Mouse (Mus musculus) gastrocnemius, postnatal 14 days (tissue): Measurements from ENCODE around the gene Pfn4. TPM values are rescaled to one million over a fixed set of nuclear protein-coding genes. Genes with fewer than 3 reads are reported as not detected.
"Not testable (repeated sequence)": the region's sequence is repeated elsewhere in the genome, so short reads cannot be mapped to it uniquely, and the experiment has no call there.

Source experiments
- DNase-seq: peaks from one replicate; pipeline ENCODE4 v3.0.0; 2021; ENCODE audit warnings: mixed read lengths
- intact Hi-C: fragments of 180-260 bp; cut with DNase I; formaldehyde crosslinking; loops from one replicate; pipeline ENCODE4 v1.15.1; 2025; ENCODE audit warnings: low total_unique reads
- long read RNA-seq, 2 experiments: library from polyadenylated mRNA; stranded (forward); transcript quantifications; one replicate each; pipeline ENCODE4 v2.0.0; 2021
- total RNA-seq, 2 experiments: library from RNA; stranded (reverse); gene quantifications; 2 replicates each; pipeline ENCODE4 v1.2.3; 2021

The Pfn4 gene
- 1 to 10 TPM in 1 of 2 experiments, under 1 TPM in 1; 0.86 to 1.6 TPM for total RNA-seq
- long read RNA-seq, experiment 1, result 0 reads
- long read RNA-seq, experiment 2, partial matches to known transcripts, result 0 of 3 reads
- long read RNA-seq, experiment 2, other reads (novel, unspliced or antisense), result 0 of 3 reads

DNA sequence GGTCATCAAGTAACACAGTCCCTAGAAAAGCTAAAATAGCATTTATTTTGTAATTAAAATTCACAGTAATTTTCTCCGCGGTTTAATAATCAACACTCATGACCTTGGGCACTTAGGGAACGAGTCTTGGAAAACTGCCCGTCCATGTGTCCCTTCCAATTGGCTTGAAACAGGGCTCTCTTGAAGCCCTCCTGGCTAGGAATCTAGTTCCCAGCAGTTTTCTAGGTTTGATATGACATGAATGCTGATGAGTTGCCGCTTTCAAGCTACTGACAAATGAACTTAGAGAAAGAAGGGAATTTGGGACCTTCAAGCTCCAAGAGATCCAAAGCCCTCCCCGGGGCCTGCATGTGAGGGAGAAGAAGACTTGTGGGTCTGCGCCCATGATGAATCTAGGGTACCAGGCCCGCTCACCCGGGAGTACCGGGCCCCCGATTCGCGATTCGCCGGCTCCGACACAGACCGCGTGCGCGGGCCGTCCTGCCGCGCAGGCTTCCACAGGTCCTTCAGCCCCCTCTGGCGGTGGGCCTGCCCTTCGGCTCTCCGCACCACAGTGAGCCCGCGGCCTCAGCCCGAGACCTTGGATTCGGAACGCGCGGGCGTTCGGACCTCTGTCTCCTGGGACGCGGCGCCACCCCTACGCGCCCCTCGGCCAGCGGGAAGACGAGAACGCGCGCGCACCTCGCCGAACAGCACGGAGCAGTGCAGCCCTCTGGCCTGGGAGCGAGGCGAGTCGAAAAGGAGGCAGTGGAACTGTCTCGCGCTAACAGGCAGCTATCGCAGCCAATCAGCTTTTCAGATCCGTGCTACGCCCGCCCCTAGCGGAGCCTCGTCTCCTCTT, at the start of gene Pfn4, which contains the start of gene Fam228b:
Gene Pfn4, plus strand, starts transcription at position 531 of the 841 bp plus-strand sequence.
Gene Fam228b, minus strand, starts transcription at position 776 of the 841 bp plus-strand sequence.
- DNase-seq, result peak; percentile 93
- intact Hi-C loops, result loop anchor here (10.0 kb wide), 1 partner anchor 74 kb away; no protein-coding TSS in a partner anchor

DNA sequence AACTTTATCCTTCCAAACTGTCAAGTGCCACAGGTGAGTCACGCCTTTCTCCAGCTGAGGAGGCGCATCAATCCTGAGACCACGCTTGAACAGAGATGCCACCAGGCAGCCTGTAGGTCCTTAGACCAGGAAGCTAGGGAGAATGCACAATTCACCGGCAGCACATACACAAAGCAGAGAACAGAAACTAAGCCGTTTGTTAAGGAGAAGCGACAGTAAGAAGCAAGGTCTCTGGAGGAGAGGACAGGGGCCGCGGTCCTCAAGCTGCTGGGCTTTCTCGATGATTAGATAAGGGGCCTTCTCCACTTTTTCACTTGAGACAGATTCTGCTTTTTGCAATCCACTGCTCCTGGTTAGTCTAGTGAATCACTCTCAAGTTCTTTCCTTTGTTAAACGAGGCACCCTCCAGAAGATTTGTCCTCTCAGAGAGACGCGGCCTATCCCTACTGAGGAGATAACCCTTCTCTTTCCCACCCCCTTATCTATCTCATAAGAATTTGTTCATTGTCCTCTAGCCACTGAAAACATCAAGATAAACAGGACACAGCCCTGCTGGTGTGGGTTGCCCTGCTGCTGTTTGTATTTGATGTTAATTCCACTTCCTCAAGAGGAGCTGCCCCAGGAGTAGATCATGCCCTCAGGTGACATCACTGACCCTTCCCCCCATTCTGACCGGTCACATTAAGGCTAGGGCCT, 49.6 kb upstream of the Pfn4 start:
- intact Hi-C loops, result no loop called here
- DNase-seq, result no peak

DNA sequence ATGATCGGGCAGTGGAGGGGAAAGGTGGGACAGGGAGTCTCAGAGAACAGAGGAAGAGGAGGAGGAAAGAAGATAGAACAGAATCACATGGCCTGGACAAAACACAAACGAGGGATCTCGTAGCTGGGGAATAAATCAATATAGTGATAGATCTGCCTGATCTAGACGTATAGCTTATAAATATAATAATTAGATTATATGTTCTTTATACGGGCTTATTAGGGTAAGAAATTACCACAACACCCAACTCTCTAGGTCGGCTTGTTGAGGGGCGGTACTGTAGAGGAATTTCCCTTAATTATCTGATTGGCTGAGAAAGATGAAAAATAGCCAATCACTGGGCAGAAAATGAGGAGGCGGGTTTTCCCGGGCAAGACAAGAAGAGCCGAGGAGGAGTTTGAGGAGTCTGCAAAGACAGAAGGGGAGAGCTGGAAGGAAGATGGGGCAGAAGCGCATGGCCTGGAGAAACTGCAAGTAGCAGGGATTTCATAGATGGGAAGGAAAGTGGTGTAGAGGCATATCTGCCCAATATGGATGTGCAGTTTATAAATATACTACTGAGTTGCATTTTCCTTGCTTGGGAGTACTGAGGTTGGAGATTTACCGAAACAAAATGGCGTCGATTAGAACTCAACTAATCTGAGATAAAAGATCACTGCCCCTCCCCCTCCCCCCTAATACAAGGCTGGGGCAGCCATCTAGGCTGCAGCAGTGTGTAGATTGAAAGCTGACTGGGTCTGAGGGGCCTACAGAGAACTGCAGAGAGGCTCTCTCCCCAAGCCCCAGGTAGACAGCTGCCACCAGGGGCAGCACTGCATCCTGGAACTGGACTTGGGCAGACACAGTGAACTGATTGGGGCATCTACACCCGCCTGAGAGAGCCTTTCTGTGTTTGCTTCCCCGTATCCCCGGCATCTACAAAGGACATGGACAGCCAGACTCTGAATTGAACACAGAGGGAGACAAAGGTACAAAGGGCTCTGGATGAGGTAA, 48.8 kb upstream of the Pfn4 start:
- intact Hi-C loops, result no loop called here

DNA sequence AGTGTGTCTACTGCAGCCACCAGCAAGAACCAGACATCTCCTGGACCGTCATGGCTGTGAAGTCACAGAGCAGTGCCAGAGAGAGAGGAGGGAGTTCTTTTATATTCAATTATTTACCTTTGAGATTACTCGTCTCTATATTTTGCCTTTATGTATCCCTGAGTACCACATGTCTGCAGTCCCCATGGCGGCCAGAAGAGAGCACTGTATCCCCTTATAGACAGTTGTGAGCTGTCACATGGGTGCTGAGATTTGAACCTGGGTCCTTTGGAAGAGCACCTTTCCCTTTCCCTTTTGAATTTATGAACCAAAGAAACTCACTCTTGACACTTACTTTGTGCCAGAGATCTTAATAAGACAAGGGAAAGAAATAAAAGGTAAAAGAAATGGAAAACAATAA, 39.7 kb upstream of the Pfn4 start:
- DNase-seq, result no peak
- intact Hi-C loops, result no loop called here

More for the DNA sequence above, 48.8 kb upstream of the Pfn4 start:
- no peak for DNase-seq

DNA sequence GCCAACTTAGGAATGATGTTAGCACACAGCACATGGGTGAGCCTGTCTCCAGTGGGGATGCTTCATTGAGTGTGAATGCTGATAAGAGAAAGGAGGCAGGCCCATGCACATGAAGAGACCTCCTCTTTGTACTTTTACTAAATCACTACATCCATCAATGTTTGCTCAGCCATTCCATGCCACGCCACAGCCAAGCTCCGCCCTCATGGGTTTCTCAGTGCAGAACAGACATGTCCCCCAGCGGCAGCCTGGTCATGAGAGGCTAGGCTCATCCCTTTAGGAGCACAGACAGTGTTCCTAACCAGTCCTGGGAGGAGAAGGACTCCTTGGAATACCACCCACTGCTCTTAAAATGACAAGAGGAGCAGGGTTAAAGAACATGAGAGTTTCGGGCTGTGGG, 37.2 kb upstream of the Pfn4 start:
- intact Hi-C loops, result no loop called here

DNA sequence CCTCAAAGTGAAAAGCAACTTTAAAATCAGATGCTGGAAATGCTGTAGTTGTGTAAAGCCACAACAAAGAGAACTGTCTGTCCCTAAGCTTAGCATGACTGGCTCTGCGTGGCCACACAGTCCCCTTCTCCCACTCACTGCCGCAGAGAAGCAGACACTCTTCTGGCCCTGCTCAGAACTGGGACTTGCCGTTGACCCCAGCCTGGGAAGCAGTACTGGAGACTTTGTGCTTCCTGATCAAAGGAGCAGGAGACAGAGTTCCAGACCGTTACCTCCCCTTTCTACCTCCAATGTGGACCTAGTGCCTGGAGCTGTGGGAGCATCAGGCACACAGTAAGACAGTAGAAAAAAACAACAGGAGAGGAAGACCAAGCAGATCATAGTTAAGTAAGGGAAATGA, 36.5 kb upstream of the Pfn4 start:
- intact Hi-C loops, result no loop called here
- DNase-seq, result no peak

More for the DNA sequence above, 37.2 kb upstream of the Pfn4 start:
- no peak for DNase-seq

DNA sequence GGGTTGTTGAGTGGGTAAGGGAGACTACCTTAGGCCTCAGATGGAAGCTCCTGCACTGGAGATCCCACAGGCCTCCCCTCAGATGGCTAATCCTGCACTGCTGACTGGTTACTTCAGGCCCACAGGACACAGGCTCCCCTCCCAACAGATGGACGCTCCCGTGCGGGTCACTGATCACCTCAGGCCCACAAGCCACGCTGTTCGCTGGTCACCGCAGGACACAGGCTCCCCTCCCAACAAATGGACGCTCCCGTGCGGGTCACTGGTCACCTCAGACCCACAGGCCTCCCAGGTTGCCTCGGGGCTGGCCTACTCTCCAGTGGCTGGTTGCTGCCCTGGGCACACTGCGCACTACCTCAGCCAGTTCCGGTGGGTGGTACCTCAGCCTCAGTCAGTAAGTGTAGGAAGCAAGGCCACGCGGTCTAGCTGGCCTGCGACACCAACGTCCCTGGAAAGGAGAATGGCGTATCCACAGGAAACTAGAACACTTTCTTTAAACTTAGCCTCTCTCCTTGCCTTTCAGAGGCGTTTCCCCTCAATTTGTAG, 30.7 kb upstream of the Pfn4 start, which contains the start of gene Fam228a:
Gene Fam228a, minus strand, starts transcription at position 400 of the 546 bp plus-strand sequence.
- intact Hi-C loops, result no loop called here
- no peak for DNase-seq

DNA sequence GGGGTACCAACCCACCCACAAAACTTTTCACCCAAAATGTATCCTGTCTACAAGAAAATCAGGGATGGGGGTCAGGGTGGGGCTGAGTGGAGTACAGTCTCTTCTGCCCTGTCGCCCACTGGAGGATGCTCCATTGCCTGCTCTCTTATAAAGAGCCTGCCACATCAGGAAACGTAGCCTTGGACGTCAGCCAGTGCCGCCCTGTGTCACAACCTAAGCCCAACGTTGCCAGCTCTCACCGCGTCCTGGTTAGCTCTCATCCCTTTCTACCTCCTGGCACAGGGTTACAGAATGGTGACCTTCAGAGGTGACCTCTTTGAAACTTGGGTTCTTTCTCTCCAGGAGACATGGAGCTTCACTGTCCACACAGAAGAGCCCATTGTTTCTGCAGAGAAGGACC, 28.0 kb upstream of the Pfn4 start:
- intact Hi-C loops, result no loop called here
- DNase-seq, result no peak

DNA sequence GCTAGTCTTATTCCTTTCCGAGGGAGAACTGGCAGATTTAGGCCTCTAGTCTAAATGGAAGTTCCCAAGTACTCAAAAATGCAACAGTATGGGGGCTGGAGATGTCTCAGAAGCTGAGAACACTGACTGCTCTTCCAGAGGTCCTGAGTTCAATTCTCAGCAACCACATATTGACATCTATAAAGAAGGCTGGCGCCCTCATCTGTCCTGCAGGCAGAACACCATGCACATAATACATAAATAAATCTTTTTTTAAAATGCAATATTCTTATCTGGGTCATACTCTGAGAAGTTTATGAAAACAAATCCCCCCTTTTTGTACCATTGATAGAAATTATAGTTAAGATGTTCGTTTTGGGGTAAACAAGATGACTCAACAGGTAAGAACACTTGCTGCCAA, 26.6 kb upstream of the Pfn4 start:
- intact Hi-C loops, result no loop called here
- no peak for DNase-seq

DNA sequence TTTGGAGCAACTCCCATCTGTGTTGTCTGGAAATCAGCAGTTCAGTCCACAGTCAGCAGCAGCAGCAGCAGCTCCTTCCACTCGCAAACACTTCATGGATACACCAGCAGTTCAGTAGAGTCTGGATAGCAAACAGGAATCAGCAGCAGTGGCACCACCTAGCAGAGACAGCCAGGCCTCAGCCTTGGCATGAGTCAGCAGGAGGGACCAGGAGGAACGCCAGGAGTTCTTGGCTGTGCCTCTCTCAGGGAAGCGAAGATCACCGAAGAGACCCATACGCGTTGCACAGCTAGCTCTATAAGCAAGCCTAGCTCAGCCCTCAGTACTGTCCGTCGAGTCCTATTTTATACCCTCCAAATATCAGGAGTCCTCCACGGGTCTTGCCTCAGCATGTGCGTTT, 24.3 kb upstream of the Pfn4 start:
- DNase-seq, result peak; percentile 32
- intact Hi-C loops, result no loop called here

DNA sequence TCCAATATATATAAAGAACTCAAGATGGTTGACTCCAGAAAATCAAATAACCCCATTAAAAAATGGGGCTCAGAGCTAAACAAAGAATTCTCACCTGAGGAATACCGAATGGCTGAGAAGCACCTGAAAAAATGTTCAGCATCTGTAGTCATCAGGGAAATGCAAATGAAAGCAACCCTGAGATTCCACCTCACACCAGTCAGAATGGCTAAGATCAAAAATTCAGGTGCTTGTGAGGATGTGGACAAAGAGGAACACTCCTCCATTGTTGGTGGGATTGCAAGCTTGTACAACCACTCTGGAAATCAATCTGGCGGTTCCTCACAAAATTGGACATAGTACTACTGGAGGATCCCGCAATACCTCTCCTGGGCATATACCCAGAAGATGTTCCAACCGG, 14.4 kb upstream of the Pfn4 start:
- DNase-seq, intact Hi-C loops: not testable (repeated sequence)

DNA sequence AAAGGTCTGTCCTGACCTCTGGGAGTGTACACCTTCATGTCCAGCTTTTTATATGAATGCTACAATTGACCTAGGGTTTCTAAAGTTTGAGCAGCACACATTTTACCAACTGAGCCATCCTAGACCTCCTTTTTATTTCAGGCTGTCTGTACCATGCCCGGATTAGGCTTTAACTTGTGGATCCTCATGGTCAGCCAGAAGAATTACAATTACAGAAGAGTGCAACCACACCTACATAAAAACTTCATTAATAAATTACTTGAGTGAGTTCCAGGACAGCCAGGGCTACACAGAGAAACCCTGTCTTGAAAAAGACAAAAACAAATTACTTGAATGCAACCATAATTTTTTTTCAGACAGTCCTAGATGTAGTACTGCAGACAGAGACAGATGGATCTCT, 11.8 kb upstream of the Pfn4 start:
- DNase-seq, result no peak
- intact Hi-C loops, result no loop called here

DNA sequence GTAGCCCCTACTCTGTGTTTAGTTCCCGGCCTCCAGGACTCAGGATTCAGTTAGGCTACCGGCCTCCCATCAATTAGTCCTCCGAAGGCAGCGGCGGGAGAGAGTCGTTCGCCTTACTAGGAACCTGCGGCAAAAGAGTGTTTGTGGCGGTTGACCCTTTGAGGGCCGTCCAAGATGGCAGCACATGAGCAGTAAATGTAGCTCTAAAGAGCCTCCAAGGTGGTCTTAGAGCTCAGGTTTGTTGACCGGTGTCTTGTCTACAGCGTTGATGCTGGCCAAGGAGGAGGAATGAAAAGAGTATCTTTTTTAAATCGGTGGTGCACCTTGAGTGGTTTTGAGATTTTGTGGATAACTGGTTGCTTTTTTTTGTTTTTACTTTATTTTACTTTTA, 506 bp downstream of the Pfn4 start:
- intact Hi-C loops, result loop anchor here (10.0 kb wide), 1 partner anchor 75 kb away; no protein-coding TSS in a partner anchor
- no peak for DNase-seq

DNA sequence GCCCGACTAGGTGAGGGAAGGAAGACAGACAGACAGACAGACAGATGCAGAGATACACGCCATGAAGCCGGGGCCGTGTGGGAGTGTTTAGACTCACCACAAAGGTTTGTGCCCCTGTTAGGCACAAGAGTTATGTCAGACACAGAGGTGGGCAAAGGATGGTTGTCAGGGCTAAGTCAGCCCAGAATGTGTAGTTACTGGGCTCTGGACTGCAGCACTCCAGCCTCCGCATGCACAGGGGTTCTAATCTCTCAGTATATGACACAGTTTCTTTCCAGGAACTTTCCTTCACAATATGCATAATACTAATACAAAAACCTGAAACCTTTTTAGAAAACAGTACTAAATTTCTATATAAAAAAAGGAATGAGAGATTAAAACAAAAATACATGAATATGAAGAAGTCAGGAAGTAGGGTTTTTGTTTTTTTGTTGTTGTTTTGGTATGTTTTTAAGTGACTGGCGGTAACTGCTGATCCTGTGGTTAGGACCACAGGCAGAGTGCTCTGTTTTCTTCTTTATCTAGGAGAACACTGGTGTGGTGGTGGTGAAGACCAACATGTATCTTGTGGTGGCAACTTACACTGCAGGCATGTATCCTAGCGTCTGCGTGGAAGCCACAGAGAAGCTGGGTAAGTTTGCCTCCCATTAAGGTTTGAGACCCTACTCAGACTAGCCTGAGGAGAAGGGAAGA, 6.2 kb downstream of the Pfn4 start:
- intact Hi-C loops, result no loop called here
- no peak for DNase-seq

DNA sequence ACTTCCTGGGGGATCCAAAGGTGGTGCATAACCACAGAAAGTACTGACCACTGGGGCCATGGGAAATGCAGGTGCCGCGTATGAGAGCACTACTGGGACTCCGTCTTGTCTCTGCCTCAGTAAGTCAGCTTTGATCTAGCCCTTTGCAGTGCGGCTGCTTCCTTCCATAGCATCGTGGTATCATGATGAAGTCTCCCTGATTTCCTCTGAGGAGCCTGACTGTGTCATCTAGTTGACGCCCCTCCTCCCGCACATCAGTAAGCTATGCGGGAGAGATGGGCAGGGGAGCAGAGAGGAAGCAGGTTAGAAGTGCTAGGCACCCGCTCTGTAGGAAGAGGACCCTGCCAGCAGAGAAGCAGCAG, 6.7 kb downstream of the Pfn4 start:
- DNase-seq, result no peak
- intact Hi-C loops, result no loop called here

DNA sequence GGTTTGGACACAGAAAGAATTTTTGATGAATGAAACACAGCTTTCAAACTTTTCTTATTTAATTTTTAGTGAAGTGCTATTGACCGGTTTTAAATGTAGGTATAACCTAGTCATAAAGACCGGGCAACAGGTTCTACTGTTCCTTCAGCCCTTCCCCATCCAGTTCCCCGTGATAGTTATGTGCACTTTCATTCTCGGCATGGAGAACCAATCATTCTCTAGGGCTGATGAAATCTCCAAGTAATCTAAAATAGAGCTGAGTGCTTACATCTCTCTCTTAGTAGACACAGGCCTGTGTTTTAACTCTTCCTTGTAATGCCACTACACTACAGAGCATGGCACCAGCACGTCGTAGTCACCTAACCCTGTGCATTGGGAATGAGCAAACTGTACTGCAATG, 8.9 kb downstream of the Pfn4 start:
- intact Hi-C loops, result no loop called here
- DNase-seq, result no peak

DNA sequence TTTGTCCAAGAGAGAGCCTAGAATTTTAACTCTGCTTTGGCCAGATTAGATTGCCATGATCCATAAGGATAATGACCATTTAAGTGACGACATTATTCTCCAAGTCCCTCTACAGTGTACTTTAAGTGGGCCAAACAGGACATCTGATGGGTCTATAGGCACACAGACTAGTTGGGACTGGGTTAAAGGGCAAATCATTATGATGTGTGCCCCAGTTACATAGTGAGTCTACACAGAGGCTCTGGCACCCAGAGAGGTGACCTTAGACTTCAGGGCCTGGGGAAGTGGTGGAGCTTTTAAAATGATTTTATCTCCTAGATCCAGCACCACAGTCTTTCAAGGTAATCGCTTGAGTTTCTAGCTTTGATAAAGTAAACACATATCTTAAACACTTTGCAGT, 11.4 kb downstream of the Pfn4 start:
- intact Hi-C loops, result no loop called here
- DNase-seq, result no peak

DNA sequence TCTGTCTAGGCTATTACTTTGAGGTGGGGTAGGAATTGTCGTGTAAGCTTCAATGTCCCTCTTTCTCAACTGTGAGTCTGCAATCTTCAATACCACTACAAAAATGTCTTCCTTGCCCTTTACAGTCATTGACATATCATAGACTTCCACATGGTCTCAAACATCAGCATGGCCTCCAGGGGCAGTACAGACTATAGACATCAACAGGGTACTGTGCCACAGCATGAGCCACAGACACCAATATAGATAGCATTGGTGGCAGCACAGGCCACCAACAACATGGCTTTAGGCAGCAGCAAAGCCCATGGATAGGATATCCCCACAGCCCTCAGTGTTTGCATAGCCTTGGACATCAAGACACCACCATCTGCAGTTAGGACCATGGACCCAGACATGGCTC, 12.4 kb downstream of the Pfn4 start:
- DNase-seq, result no peak
- intact Hi-C loops, result no loop called here
